Mouse (Mus musculus): ENCODE data around the gene Ptprr. TPM values are rescaled to one million over a fixed set of nuclear protein-coding genes. Genes with fewer than 3 reads are reported as not detected.
A peak's percentile ranks its signal among the peaks of the same experiment; 100 is the strongest.

The Ptprr gene
- polyA plus RNA-seq (2012; rRNA removed): 0.81 and 1.2 TPM in 2 replicates

DNA sequence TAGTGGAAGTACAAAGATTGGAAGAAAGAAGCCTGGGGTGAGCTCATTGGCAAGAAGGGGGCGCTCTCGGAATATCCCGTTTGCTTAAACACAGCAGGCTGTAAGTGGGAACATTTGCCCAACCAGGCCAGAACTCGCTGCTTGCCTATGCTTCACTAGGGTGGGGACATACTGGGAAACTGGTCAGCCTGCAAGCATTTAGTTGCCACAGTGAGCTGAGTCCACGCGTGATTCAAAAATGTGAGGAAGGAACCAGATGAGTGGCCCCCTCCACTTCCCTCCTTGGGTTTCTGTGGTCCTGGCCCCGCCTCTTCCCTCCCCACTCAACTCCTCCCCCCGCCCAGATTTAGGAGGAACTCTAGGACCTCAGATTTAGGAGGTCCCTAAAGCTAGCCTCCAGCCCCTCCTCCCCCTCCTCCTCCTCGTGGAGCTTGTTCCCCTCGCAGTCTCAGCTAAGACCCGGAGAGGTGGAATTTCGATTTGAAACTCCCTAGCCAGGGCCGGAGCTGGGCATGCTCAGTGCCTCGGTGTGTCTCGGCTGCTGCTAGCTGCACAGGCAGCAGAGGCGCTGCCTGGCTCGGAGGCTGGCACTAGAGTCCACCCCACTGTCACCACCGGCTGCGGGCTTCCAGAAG is at the start of gene Ptprr:
Gene Ptprr, plus strand, starts transcription at position 369 of the 635 bp plus-strand sequence.
- peak; percentile 14 for DNase-seq
- Histone ChIP-seq H3K27me3 (replicated peaks; ENCODE audit: control insufficient read depth, insufficient read depth, low read length) (no peaks in the 10 kb centered on the region), H3K4me1 (ENCODE audit: control insufficient read depth, insufficient read depth, low read length) (no peaks in the 10 kb centered on the region), H3K4me3 (ENCODE audit: insufficient read depth, low read depth, low read length) (peak within 1 kb of the TSS; percentile 19; the same call in 1 of the 2 replicates), H3K36me3 (ENCODE audit: control insufficient read depth, insufficient read depth, low read length) (no peaks in the 10 kb centered on the region), H3K27ac (ENCODE audit: insufficient read depth, low read depth, low read length) (no peak within 1 kb of the TSS)
- TF ChIP-seq POLR2A (IDR thresholded peaks at IDR 0.05; ENCODE audit: low read depth, low read length): no peak
- peak; percentile 33; the same call in 1 of the 2 replicates for TF ChIP-seq CTCF (conservative IDR thresholded peaks at IDR 0.05; ENCODE audit: insufficient read depth, insufficient read length, low read depth, low read length)
- WGBS: under 1% methylated on average over 19 of the region's 19 CpGs

DNA sequence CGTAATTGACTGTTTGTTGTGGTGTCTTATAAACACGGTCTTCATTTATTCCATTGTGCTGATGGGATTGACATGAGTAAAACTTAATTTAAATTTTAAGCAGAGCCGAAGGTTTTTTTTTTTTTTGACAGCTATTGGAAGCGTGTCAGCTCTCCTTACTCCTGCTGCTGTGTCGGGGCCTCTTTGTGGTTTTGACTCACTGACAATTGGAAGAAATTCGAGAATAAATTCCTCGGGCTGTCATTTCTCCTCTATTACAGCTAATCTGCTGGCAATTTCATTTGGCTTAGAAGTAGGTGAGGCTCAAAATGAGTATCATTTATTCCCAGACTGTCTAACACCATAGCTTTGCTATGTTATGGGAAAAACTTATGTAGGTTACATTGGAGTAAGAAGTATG is 41.7 kb upstream of the Ptprr start:
- H3K27me3 ChIP-seq (replicated peaks; ENCODE audit: control insufficient read depth, insufficient read depth, low read length): no peaks in the 10 kb centered on the region
- DNase-seq: no peak
- no peak overlapping the region for H3K27ac ChIP-seq (ENCODE audit: insufficient read depth, low read depth, low read length)
- no peak overlapping the region for H3K4me3 ChIP-seq (ENCODE audit: insufficient read depth, low read depth, low read length)
- H3K36me3 ChIP-seq (ENCODE audit: control insufficient read depth, insufficient read depth, low read length): no peaks in the 10 kb centered on the region
- H3K4me1 ChIP-seq (ENCODE audit: control insufficient read depth, insufficient read depth, low read length): no peaks in the 10 kb centered on the region
- no peak for TF ChIP-seq POLR2A (IDR thresholded peaks at IDR 0.05; ENCODE audit: low read depth, low read length)
- no peak for TF ChIP-seq CTCF (conservative IDR thresholded peaks at IDR 0.05; ENCODE audit: insufficient read depth, insufficient read length, low read depth, low read length)
- 84% methylated on average over 7 of the region's 7 CpGs for WGBS

DNA sequence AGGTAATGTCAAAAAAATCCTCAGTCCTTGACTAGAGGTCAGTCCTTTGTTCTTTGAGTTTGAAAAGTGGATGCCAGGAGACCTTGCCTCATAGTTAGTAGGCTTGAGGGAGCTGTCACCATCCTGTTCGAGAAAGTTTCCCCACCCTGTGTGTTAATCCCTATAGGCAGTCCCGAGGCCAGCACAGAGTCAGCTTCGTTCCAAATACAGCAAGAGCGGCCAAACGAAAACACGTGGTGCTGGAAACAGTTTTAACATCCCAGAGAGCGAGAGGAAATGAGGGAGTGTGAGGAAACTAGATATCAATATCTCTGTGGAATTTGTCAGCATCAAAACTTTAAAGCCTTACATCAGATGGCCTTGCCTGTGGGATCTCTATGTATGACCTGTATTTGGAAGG is 39.0 kb upstream of the Ptprr start:
- no peak for DNase-seq
- Histone ChIP-seq H3K36me3 (ENCODE audit: control insufficient read depth, insufficient read depth, low read length) (no peaks in the 10 kb centered on the region), H3K27me3 (replicated peaks; ENCODE audit: control insufficient read depth, insufficient read depth, low read length) (no peaks in the 10 kb centered on the region), H3K4me3 (ENCODE audit: insufficient read depth, low read depth, low read length) (no peak overlapping the region), H3K4me1 (ENCODE audit: control insufficient read depth, insufficient read depth, low read length) (no peaks in the 10 kb centered on the region), H3K27ac (ENCODE audit: insufficient read depth, low read depth, low read length) (no peak overlapping the region)
- WGBS: 32% methylated on average over 7 of the region's 7 CpGs
- TF ChIP-seq CTCF (conservative IDR thresholded peaks at IDR 0.05; ENCODE audit: insufficient read depth, insufficient read length, low read depth, low read length): no peak
- TF ChIP-seq POLR2A (IDR thresholded peaks at IDR 0.05; ENCODE audit: low read depth, low read length): no peak

DNA sequence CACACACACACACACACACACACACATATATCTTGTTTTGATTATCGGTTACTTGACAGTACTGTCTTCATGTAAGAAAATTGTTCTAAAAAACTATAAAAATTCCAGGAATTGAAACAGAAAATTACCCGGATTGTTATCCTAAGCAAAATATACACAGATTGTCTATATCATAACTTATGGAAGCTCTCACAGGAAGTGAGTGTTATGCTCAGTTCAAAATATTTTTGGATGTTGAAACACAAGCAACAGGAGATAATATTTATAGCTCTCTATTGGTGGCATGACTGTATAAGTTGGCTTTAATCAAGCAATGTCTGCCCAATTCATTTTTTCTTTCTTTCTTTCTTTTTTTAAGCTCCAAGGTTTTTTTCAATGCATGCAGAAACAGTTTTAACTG is 38.0 kb upstream of the Ptprr start:
- Histone ChIP-seq H3K27ac (ENCODE audit: insufficient read depth, low read depth, low read length) (no peak overlapping the region), H3K27me3 (replicated peaks; ENCODE audit: control insufficient read depth, insufficient read depth, low read length) (no peaks in the 10 kb centered on the region), H3K4me1 (ENCODE audit: control insufficient read depth, insufficient read depth, low read length) (no peaks in the 10 kb centered on the region), H3K4me3 (ENCODE audit: insufficient read depth, low read depth, low read length) (no peak overlapping the region), H3K36me3 (ENCODE audit: control insufficient read depth, insufficient read depth, low read length) (no peaks in the 10 kb centered on the region)
- TF ChIP-seq CTCF (conservative IDR thresholded peaks at IDR 0.05; ENCODE audit: insufficient read depth, insufficient read length, low read depth, low read length) (no peak), POLR2A (IDR thresholded peaks at IDR 0.05; ENCODE audit: low read depth, low read length) (no peak)
- WGBS: 82% methylated on average over 2 of the region's 2 CpGs
- DNase-seq: no peak

DNA sequence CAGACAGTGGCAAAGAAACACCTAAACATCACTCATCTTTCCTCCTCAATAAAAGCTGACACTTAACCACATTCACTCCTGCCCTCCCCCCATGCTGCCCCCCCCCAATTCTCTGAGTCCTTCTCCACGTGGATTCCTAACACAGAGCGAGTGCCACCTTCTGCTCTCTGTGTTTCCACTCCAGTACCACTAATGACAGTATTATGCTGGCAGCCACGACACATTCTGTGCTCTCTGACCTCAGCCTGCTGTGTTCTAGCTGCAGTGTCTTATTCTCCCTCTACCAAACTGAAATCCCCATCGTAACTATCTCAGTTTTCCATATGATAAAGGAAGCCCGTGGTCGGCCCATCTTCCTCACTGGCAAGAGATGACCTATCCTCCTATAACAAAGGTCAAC is 33.7 kb upstream of the Ptprr start:
- TF ChIP-seq CTCF (conservative IDR thresholded peaks at IDR 0.05; ENCODE audit: insufficient read depth, insufficient read length, low read depth, low read length): no peak
- TF ChIP-seq POLR2A (IDR thresholded peaks at IDR 0.05; ENCODE audit: low read depth, low read length): no peak
- DNase-seq: no peak
- no peaks in the 10 kb centered on the region for H3K36me3 ChIP-seq (ENCODE audit: control insufficient read depth, insufficient read depth, low read length)
- 52% methylated on average over 6 of the region's 6 CpGs for WGBS
- H3K27me3 ChIP-seq (replicated peaks; ENCODE audit: control insufficient read depth, insufficient read depth, low read length): no peaks in the 10 kb centered on the region
- H3K4me3 ChIP-seq (ENCODE audit: insufficient read depth, low read depth, low read length): no peak overlapping the region
- no peaks in the 10 kb centered on the region for H3K4me1 ChIP-seq (ENCODE audit: control insufficient read depth, insufficient read depth, low read length)
- H3K27ac ChIP-seq (ENCODE audit: insufficient read depth, low read depth, low read length): no peak overlapping the region

DNA sequence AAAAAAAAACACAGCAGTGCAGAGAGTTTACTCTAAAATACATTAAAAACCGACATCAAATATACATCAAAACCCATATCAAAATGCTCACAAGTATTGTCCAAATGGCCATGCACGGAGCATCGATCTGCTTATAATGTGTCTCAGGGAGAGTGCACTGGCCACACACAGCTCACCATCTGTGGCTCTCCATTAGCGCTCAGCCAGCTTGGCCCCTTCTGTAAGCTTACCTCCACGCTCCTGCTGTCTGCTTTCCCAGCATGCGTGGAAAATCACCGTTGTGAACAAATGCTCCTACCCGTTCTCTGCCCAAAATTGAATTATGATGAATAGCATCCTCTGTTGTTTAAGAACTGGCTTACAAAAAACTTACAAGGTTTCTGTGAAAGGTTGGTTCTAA is 16.2 kb upstream of the Ptprr start:
- H3K27ac ChIP-seq (ENCODE audit: insufficient read depth, low read depth, low read length): no peak overlapping the region
- no peak for DNase-seq
- no peaks in the 10 kb centered on the region for H3K36me3 ChIP-seq (ENCODE audit: control insufficient read depth, insufficient read depth, low read length)
- H3K27me3 ChIP-seq (replicated peaks; ENCODE audit: control insufficient read depth, insufficient read depth, low read length): no peaks in the 10 kb centered on the region
- WGBS: 83% methylated on average over 8 of the region's 8 CpGs
- no peaks in the 10 kb centered on the region for H3K4me1 ChIP-seq (ENCODE audit: control insufficient read depth, insufficient read depth, low read length)
- H3K4me3 ChIP-seq (ENCODE audit: insufficient read depth, low read depth, low read length): no peak overlapping the region
- no peak for TF ChIP-seq POLR2A (IDR thresholded peaks at IDR 0.05; ENCODE audit: low read depth, low read length)
- no peak for TF ChIP-seq CTCF (conservative IDR thresholded peaks at IDR 0.05; ENCODE audit: insufficient read depth, insufficient read length, low read depth, low read length)

GRCm38 (mm10) chr10:116006675-116007074 is 11.3 kb upstream of the Ptprr start:
- Histone ChIP-seq H3K27ac (ENCODE audit: insufficient read depth, low read depth, low read length) (no peak overlapping the region), H3K36me3 (ENCODE audit: control insufficient read depth, insufficient read depth, low read length) (no peaks in the 10 kb centered on the region), H3K4me3 (ENCODE audit: insufficient read depth, low read depth, low read length) (no peak overlapping the region), H3K4me1 (ENCODE audit: control insufficient read depth, insufficient read depth, low read length) (no peaks in the 10 kb centered on the region), H3K27me3 (replicated peaks; ENCODE audit: control insufficient read depth, insufficient read depth, low read length) (no peaks in the 10 kb centered on the region)
- no peak for DNase-seq
- WGBS: 33% methylated on average over 6 of the region's 6 CpGs
- no peak for TF ChIP-seq POLR2A (IDR thresholded peaks at IDR 0.05; ENCODE audit: low read depth, low read length)
- no peak for TF ChIP-seq CTCF (conservative IDR thresholded peaks at IDR 0.05; ENCODE audit: insufficient read depth, insufficient read length, low read depth, low read length)
